Mouse (Mus musculus) olfactory bulb, adult 2 months (tissue): Measurements from ENCODE around the gene Ttf1. TPM values are rescaled to one million over a fixed set of nuclear protein-coding genes. Genes with fewer than 3 reads are reported as not detected.

ENCODE experiments used
- H3K27ac ChIP-seq: fragments of 200-500 bp; 2 replicates; pipeline ENCODE4 v1.5.1; 2012; ENCODE audit warnings: low read depth, low read length; ENCODE audit not compliant: insufficient read depth
- H3K4me1 ChIP-seq: fragments of 200-500 bp; 2 replicates; pipeline ENCODE4 v1.6.1; 2012; ENCODE audit warnings: low read length; ENCODE audit not compliant: control insufficient read depth, insufficient read depth
- H3K4me3 ChIP-seq: fragments of 200-500 bp; 2 replicates; pipeline ENCODE4 v1.5.1; 2012; ENCODE audit warnings: mild to moderate bottlenecking, low read depth, low read length, moderate library complexity; ENCODE audit not compliant: insufficient read depth
- CTCF ChIP-seq: fragments of 200-500 bp; IDR thresholded peaks from 2 replicates; pipeline ENCODE4 v1.5.1; 2012; ENCODE audit warnings: low read depth, mild to moderate bottlenecking, low read length, moderate library complexity; ENCODE audit not compliant: insufficient read depth
- POLR2A ChIP-seq: fragments of 200-500 bp; IDR thresholded peaks from 2 replicates; pipeline ENCODE4 v1.6.1; 2012; ENCODE audit warnings: mild to moderate bottlenecking, low read depth, low read length, moderate library complexity; ENCODE audit not compliant: insufficient read depth
- WGBS: fragments of 180-500 bp; shearing (Covaris S2); methylation state at CpG from one replicate; pipeline ENCODE4 v1.1.7; 2018; 5-methylcytosine and 5-hydroxymethylcytosine counted together
- polyA plus RNA-seq: library from polyadenylated mRNA; stranded (reverse); fragments of >200 nt; gene quantifications from 2 replicates; pipeline ENCODE4 v1.2.4, GENCODE M21; 2012; ENCODE audit warnings: low replicate concordance; ENCODE audit not compliant: missing spikeins, insufficient read depth, insufficient read length

Gene Ttf1
- polyA plus RNA-seq, 1 experiment, result not detected

- TF ChIP-seq POLR2A, result no peak
- TF ChIP-seq CTCF, result no peak
- Histone ChIP-seq H3K4me1 (peaks cover 4% of the 10 kb centered on the region), H3K27ac (no peak overlapping the region), H3K4me3 (no peak overlapping the region)
Measured at GRCm38 (mm10) chr2:29120969-29121368, 60.9 kb downstream of the Ttf1 start.

- H3K27ac ChIP-seq, result no peak overlapping the region
- peaks cover 6% of the 10 kb centered on the region for H3K4me1 ChIP-seq
- 81% methylated on average over 3 of the region's 3 CpGs for WGBS
- TF ChIP-seq POLR2A (no peak), CTCF (no peak)
- no peak overlapping the region for H3K4me3 ChIP-seq
Measured at GRCm38 (mm10) chr2:29122446-29122845, 62.4 kb downstream of the Ttf1 start.

GRCm38 (mm10) chr2:29123907-29124569 lies 64.0 kb downstream of the Ttf1 start, which contains the start of gene Setx:
Gene Setx, plus strand, starts transcription at chr2:29124181.
- peak within 1 kb of the TSS; percentile 86 for H3K27ac ChIP-seq
- peak within 1 kb of the TSS; percentile 68 for H3K4me3 ChIP-seq
- H3K4me1 ChIP-seq, result peaks cover 6% of the 10 kb centered on the region
- TF ChIP-seq CTCF (no peak), POLR2A (no peak)
- 66% methylated on average over 14 of the region's 14 CpGs for WGBS

- 1% methylated on average over 24 of the region's 24 CpGs for WGBS
- Histone ChIP-seq H3K4me1 (peaks cover 6% of the 10 kb centered on the region), H3K4me3 (peak overlapping the region; percentile 68), H3K27ac (peak overlapping the region; percentile 86)
- TF ChIP-seq CTCF, result no peak
- TF ChIP-seq POLR2A, result no peak
Measured at GRCm38 (mm10) chr2:29124571-29124935, 64.5 kb downstream of the Ttf1 start.

- H3K27ac ChIP-seq, result peak overlapping the region; percentile 59
- WGBS, result under 1% methylated on average over 81 of the region's 81 CpGs
- H3K4me1 ChIP-seq, result peaks cover 6% of the 10 kb centered on the region
- peak overlapping the region; percentile 68 for H3K4me3 ChIP-seq
- TF ChIP-seq POLR2A (peak; percentile 42; the same call in 1 of the 2 replicates), CTCF (no peak)
Measured at GRCm38 (mm10) chr2:29124936-29125701, 65.1 kb downstream of the Ttf1 start.

- WGBS, result 96% methylated on average over 7 of the region's 7 CpGs
- Histone ChIP-seq H3K27ac (no peak overlapping the region), H3K4me3 (no peak overlapping the region), H3K4me1 (peaks cover 2% of the 10 kb centered on the region; the same call in 1 of the 2 replicates)
- no peak for TF ChIP-seq POLR2A
- TF ChIP-seq CTCF, result no peak
Measured at GRCm38 (mm10) chr2:29130118-29130899, 70.2 kb downstream of the Ttf1 start.

GRCm38 (mm10) chr2:29135161-29135560 lies 75.1 kb downstream of the Ttf1 start:
- no peak for TF ChIP-seq CTCF
- TF ChIP-seq POLR2A, result no peak
- Histone ChIP-seq H3K4me3 (no peak overlapping the region), H3K27ac (no peak overlapping the region), H3K4me1 (no peaks in the 10 kb centered on the region)

Other genes starting within 250 kb of the Ttf1 start
- not detected in 2 replicates for gene Gtf3c4, start 219.9 kb upstream of the Ttf1 start, polyA plus RNA-seq
- not detected in 2 replicates for gene Ddx31, start 219.9 kb upstream of the Ttf1 start, polyA plus RNA-seq
- gene Barhl1, start 143.6 kb upstream of the Ttf1 start, polyA plus RNA-seq, result not detected in 2 replicates
- not detected in 2 replicates for gene Cfap77, start 5.2 kb upstream of the Ttf1 start, polyA plus RNA-seq
- 97.8 and 329 TPM in 2 replicates for gene Setx, start 63.9 kb downstream of the Ttf1 start, polyA plus RNA-seq
- not detected in 2 replicates for gene Ntng2, start 192.7 kb downstream of the Ttf1 start, polyA plus RNA-seq